Mouse (Mus musculus) frontal cortex, postnatal 25 days (tissue): ENCODE results near the gene Zfp664.

Experiments
- DNase-seq, 2 experiments: peaks; one replicate each; pipeline ENCODE4 v3.0.0; 2022; ENCODE audit warnings: low spot score in 2 of 2

Gene Zfp664

DNA sequence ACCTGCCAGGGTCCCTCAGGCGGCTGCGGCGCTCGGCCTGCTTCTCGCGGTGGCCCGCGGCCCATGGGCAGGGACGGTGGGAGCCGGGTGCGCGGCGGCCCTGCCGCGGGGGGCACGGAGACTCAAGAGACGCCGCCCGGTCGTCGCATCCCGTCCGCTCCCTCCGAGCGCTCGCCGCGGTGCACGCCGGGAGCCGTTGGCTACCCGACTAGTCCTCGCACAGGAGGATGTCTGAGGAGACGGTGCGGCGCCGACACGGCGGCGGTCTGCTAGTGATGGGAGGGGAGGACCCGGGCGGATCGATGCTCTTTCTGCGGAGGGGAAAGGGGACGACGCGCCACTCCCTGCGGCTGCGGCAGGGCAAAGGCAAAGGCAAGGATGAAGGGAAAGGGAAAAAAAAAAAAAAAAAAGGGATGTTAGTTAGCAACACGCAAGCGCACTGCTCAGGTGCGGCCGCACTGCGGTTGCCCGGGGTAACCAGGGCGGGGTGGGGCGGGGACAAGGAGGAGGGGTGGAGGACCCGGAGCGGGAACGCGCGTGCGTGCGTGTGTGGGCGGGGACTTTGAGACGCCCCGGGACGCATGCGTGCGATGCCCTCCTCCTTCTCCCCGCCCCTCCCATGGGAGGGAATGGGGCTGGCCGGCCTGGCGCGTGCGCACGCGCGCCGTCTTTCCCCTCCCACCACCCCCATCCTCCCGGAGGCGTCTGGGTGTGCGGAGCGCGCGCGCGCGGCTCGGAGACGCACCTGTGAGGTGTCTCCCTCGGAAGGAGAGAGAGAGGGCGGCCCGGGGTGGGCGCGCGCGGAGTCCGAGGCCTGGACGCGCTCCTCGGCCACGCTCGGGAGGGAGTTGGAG lies at the start of gene Zfp664, which contains the start of gene Ccdc92:
Gene Zfp664 (plus strand): TSS at position 679 of the 854 bp plus-strand sequence.
Gene Ccdc92 (minus strand): TSS at position 412 of the 854 bp plus-strand sequence.
- peak; percentile 85 to 90 for DNase-seq

DNA sequence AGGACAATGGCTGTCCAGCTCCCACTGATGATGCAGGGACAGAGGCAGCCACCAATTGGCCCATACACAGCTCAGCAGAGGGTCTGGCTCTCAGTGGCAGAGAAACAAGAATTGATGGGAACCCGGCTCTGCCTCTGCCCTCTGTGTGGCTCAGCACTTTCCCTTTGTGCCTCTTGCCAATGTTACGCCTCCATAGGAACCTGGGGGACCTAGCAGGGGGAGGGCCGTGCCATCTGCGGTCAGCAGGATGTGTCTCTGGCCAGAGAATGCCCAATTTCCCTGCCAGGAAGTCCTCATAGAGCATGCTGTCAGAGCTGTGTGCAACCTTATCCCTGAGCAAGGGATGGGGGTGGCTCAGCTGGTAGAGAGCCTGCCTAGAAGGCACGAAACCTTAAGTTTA lies 47.7 kb upstream of the Zfp664 start:
- DNase-seq = no peak

DNA sequence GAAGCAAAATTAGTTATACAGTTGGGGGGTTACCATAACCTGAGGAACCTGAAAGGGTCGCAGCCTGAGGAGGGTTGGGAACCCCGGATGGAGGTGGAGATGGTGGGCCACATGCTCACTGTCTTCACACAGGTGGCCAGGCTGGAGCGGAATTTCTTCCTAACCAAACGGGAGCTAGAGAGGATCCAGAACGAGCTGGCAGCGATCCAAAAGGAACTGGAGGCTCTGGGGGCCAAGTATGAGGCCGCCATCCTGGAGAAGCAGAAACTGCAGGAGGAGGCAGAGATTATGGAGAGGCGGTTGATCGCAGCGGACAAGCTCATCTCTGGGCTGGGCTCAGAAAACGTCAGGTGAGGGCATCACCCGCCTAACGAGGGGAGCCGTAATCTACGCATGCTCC lies 45.4 kb upstream of the Zfp664 start:
- no peak for DNase-seq

- no peak for DNase-seq
Measured at GRCm38 (mm10) chr5:124822128-124822894, 40.2 kb upstream of the Zfp664 start.

DNA sequence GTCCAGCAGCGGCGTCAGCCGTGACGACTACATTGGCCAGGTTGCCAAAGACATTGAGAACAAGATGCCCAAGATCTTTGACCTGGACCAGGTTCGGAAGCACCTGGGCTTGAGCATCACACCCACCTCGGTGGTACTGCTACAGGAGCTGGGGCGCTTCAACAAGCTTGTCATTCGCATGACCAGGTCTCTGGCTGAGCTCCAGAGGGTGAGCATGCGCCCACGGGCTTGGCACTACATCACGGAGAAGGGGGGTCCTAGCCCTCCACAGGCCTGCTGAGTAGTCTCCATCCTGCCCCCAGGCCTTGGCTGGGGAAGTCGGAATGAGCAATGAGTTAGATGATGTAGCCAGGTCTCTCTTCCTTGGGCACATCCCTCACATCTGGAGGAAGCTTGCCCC lies 32.2 kb upstream of the Zfp664 start:
- DNase-seq = no peak

DNA sequence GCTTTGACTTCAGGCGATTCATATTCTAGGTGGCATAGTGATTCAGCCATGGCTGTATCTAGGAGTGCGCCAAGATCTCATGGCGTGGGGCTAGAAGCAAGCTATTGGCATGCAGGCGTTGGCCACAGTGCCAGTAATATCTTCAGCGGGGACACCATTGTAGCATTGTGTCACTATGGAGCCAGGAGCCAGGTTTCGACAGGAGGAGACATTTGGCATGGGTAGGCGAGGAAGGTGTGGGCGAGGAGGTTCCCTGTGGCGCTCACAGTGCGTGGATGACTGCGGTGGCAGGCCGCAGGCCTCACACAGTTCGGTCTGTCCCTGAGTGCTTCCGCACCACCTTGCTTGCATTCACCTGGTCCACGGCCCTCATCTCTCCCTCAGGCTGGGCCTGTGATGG lies 27.3 kb upstream of the Zfp664 start:
- no peak for DNase-seq

GRCm38 (mm10) chr5:124836075-124836474 lies 26.4 kb upstream of the Zfp664 start:
- no peak for DNase-seq

DNA sequence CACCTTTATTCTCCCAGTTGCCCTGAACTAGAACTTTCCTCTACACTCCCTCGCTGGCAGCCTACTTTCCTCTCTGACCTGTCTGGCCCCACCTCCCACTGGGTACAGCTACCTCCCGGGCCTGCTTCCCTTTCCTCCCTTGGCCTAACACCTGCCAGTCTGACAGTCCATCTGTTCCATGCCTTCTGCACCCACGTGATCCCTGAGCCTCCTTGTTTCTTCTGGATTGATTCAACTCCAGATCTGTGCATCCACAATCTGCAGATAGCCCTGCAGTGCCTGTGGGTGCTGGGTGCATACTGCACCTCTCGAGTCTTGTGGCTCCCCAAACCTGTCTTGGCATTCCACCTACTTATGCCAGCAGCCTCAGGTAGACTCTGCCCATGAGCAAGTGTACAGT lies 25.9 kb upstream of the Zfp664 start:
- DNase-seq = no peak

DNA sequence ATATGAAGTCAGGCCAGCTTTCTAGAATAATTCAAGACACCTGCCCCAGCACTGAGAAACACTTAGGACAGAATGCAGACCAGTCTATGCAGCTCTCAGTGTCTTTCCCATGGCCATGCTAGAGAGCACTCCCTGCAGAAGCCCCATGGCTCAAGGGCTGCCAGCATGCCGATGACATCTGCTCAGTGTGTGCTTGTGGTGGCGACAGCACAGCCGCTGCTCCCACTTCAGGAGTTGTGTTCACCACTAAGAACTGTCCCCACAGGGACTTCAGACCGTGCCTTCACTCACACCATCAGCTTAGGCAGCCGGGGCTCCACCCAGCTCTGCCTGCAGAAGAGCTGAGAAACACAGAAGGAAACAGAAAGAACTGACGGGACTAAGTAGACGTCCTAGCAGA lies 22.3 kb upstream of the Zfp664 start:
- no peak for DNase-seq

DNA sequence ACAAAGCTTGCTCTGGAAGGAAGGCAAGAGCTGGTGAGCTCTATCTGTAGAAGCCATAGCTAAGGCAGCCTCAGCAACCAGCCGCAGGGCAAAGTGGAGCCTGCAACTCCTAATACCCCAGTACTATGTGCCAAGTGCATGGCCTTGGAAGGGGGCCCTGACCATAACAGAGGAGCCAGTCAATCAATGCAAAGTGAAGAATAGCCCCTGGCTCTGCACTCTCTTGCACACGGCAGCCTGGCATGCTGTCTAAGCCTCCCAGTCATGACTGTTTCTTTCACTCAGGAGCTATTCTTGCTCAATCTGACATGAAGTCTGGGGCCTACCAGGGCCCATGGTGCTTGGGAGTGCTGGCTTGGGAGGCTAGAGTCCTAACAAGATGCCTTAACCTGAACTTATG lies 21.8 kb upstream of the Zfp664 start:
- no peak for DNase-seq

DNA sequence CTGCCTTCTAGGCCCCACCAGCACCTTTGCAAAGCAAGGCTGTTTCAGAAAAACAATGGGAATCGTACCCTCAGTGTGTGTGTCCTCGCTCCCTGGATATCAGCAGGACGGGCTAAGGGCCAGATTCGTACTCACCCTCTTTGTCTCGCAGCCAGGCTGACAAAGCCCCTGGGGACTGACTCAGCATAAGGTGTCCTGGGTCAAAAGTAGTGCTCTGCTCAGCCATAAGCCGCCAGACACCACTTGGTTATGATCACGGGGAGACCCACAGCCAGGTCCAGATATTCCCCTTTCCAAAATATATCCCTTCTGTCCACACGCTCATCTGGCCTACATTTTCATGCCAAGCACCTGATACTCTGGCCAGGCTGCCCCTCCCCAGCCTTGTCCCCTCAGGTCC lies 19.1 kb upstream of the Zfp664 start:
- no peak for DNase-seq

- DNase-seq = no peak
Measured at GRCm38 (mm10) chr5:124844929-124845328, 17.6 kb upstream of the Zfp664 start.

- DNase-seq = no peak
Measured at GRCm38 (mm10) chr5:124847014-124847413, 15.5 kb upstream of the Zfp664 start.

- DNase-seq = no peak
Measured at GRCm38 (mm10) chr5:124848994-124849393, 13.5 kb upstream of the Zfp664 start.

DNA sequence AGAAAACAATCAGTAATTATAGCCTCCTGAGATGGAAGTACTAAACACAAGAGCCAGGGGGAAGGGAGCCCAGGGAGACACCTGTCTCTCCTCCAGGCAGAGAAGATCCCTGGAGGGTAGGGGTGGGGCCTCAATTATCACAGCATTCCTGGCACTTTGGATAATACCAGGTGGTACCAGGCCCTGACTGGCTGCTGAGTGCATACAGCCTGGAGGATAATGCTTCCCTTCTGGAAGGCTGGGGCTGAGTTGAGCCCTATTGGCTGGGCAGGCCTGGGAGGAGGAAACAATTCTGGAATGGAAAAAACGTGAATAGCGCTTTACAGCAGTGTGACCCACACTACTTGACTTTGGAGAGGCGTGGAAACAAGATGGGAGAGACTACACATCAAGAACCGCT lies 10.9 kb upstream of the Zfp664 start:
- no peak for DNase-seq

- DNase-seq = no peak
Measured at GRCm38 (mm10) chr5:124852294-124852693, 10.2 kb upstream of the Zfp664 start.

- no peak for DNase-seq
Measured at GRCm38 (mm10) chr5:124853079-124853478, 9.4 kb upstream of the Zfp664 start.

GRCm38 (mm10) chr5:124854202-124854601 lies 8.3 kb upstream of the Zfp664 start:
- no peak for DNase-seq

- DNase-seq = no peak
Measured at GRCm38 (mm10) chr5:124860013-124860412, 2.5 kb upstream of the Zfp664 start.

DNA sequence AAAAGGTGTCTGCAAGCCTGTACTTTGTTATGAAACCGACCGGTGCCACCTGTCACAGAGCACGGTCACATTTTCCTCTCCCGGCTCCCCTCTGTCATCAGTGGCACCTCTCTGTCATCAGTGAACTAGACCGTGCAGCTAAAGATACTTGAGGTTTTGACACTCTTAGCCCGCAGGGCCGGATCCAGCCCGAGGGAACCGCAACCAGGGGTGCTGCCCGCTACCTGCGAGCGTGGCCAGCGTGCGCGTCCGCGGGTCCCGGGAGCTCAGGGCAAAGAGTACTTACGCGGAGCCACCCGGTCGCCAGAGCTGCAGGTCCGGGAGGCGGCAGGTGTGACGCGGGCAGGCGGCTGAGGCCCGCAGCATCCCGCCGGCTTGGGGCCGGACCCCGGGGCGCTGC lies 1.0 kb upstream of the Zfp664 start:
- peak; percentile 20 to 25 for DNase-seq

- DNase-seq = peak in 1 of 2 experiments; percentile 20
Measured at GRCm38 (mm10) chr5:124862871-124863741, 615 bp downstream of the Zfp664 start.

GRCm38 (mm10) chr5:124868981-124869380 lies 6.5 kb downstream of the Zfp664 start:
- peak; percentile 58 to 59 for DNase-seq
